Mouse (Mus musculus) hindbrain, embryonic 11.5 days (tissue): ENCODE measurements around the gene Lrrc49. TPM values are rescaled to one million over a fixed set of nuclear protein-coding genes. Genes with fewer than 3 reads are reported as not detected.

Experiments
- ATAC-seq: fragments of 200-750 bp; cut with Nextera tagmentation; 2 replicates; pipeline ENCODE4 v1.8.0; 2017; ENCODE audit warnings: mild to moderate bottlenecking, moderate TSS enrichment, moderate library complexity; ENCODE audit not compliant: low FRiP score
- DNase-seq: peaks from one replicate; pipeline ENCODE4 v3.0.0-alpha.2; 2015; ENCODE audit warnings: low spot score
- H3K27ac ChIP-seq: fragments of 300-500 bp; sonication (generic); 2 replicates; pipeline ENCODE4 v1.5.1; 2014; ENCODE audit warnings: mild to moderate bottlenecking, low read depth, low read length
- H3K27me3 ChIP-seq: fragments of 300-500 bp; sonication (generic); 2 replicates; pipeline ENCODE4 v1.6.1; 2014; ENCODE audit warnings: mild to moderate bottlenecking, low read length, moderate library complexity, mixed read lengths; ENCODE audit not compliant: control insufficient read depth, insufficient read depth
- H3K36me3 ChIP-seq: fragments of 300-500 bp; sonication (generic); 2 replicates; pipeline ENCODE4 v1.6.1; 2014; ENCODE audit warnings: mild to moderate bottlenecking, low read length, moderate library complexity, mixed read lengths; ENCODE audit not compliant: control insufficient read depth, insufficient read depth
- H3K4me1 ChIP-seq: fragments of 300-500 bp; sonication (generic); replicated peaks from 2 replicates; pipeline ENCODE4 v1.6.1; 2014; ENCODE audit warnings: low read length, mixed read lengths; ENCODE audit not compliant: control insufficient read depth, insufficient read depth
- H3K4me2 ChIP-seq: fragments of 300-500 bp; sonication (generic); replicated peaks from 2 replicates; pipeline ENCODE4 v1.6.1; 2014; ENCODE audit warnings: mild to moderate bottlenecking, low read depth, low read length
- H3K4me3 ChIP-seq: fragments of 300-500 bp; sonication (generic); 2 replicates; pipeline ENCODE4 v1.5.1; 2014; ENCODE audit warnings: low read depth, low read length
- H3K9ac ChIP-seq: fragments of 300-500 bp; sonication (generic); 2 replicates; pipeline ENCODE4 v1.6.1; 2014; ENCODE audit warnings: low read depth, low read length
- H3K9me3 ChIP-seq: fragments of 300-500 bp; sonication (generic); 2 replicates; pipeline ENCODE4 v1.6.1; 2016; ENCODE audit warnings: low read length; ENCODE audit not compliant: control insufficient read depth
- WGBS: fragments of 180-500 bp; shearing (Covaris S2); extraction: QIAGEN DNeasy Blood & Tissue Kit; methylation state at CpG from one replicate; pipeline ENCODE4 v1.1.7; 2014; 5-methylcytosine and 5-hydroxymethylcytosine counted together
- polyA plus RNA-seq: library from polyadenylated mRNA; unstranded; fragments of >200 nt; fragmentation: Nextera tagmentation; extraction: Ambion mirVana; gene quantifications from 2 replicates; pipeline ENCODE4 v1.2.1, GENCODE M21; 2014

The Lrrc49 gene
- polyA plus RNA-seq, 1 experiment from 2014 or later: 60.5 TPM

- H3K9me3 ChIP-seq: no peaks in the 10 kb centered on the region
- no peaks in the 10 kb centered on the region for H3K36me3 ChIP-seq
- H3K4me3 ChIP-seq: no peak overlapping the region
- no peaks in the 10 kb centered on the region for H3K27me3 ChIP-seq
- ATAC-seq (no peak), DNase-seq (no peak)
- 82% methylated on average over 7 of the region's 7 CpGs for WGBS
- 0 out of 2 replicates have a peak overlapping the region, but pooled peaks have one; percentile 17 for H3K27ac ChIP-seq
- H3K4me2 ChIP-seq: no peak overlapping the region
- H3K9ac ChIP-seq: no peak overlapping the region
- H3K4me1 ChIP-seq: no peaks in the 10 kb centered on the region
These were observed 61.6 kb downstream of the Lrrc49 start for GRCm38 (mm10) chr9:60626311-60626791.

GRCm38 (mm10) chr9:60625895-60626294, 62.1 kb downstream of the Lrrc49 start:
- Histone ChIP-seq H3K27ac (no peak overlapping the region), H3K9ac (no peak overlapping the region), H3K4me3 (no peak overlapping the region), H3K4me1 (no peaks in the 10 kb centered on the region), H3K9me3 (no peaks in the 10 kb centered on the region), H3K4me2 (no peak overlapping the region), H3K36me3 (no peaks in the 10 kb centered on the region), H3K27me3 (no peaks in the 10 kb centered on the region)
- no peak for DNase-seq
- 80% methylated on average over 1 of the region's 2 CpGs for WGBS
- no peak for ATAC-seq

GRCm38 (mm10) chr9:60616946-60617345, 71.0 kb downstream of the Lrrc49 start:
- DNase-seq (no peak), ATAC-seq (no peak)
- no peak overlapping the region for H3K9ac ChIP-seq
- H3K36me3 ChIP-seq: no peaks in the 10 kb centered on the region
- H3K4me3 ChIP-seq: no peak overlapping the region
- no peak overlapping the region for H3K27ac ChIP-seq
- H3K4me1 ChIP-seq: no peaks in the 10 kb centered on the region
- 74% methylated on average over 9 of the region's 9 CpGs for WGBS
- no peaks in the 10 kb centered on the region for H3K9me3 ChIP-seq
- H3K4me2 ChIP-seq: no peak overlapping the region
- no peaks in the 10 kb centered on the region for H3K27me3 ChIP-seq

DNA sequence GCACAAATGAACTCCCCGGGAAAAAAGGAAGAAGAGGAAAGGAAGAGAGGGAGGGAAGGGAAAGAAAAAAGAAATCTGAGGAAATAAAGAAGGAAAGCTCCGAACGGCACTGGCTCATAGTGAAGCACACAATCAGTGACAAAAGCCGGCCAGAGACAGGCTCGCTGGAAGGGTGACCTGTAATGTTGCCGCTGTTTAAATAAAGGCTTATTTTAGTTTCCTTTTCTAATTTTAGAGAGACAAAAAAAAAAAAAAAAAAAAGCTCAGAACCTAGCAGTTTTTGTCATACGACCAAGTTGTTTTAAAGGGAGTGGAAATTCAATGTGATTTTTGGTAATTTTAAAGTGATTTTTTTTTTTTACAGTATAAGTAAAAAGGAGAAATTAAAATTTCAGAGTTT, 71.6 kb downstream of the Lrrc49 start:
- Histone ChIP-seq H3K4me3 (no peak overlapping the region), H3K4me2 (no peak overlapping the region), H3K36me3 (no peaks in the 10 kb centered on the region), H3K27ac (no peak overlapping the region), H3K27me3 (no peaks in the 10 kb centered on the region), H3K4me1 (no peaks in the 10 kb centered on the region), H3K9me3 (no peaks in the 10 kb centered on the region), H3K9ac (no peak overlapping the region)
- WGBS: 87% methylated on average over 7 of the region's 7 CpGs
- DNase-seq (no peak), ATAC-seq (no peak)

- Histone ChIP-seq H3K4me1 (no peaks in the 10 kb centered on the region), H3K27me3 (no peaks in the 10 kb centered on the region), H3K9ac (no peak overlapping the region), H3K4me2 (no peak overlapping the region), H3K36me3 (no peaks in the 10 kb centered on the region), H3K27ac (no peak overlapping the region), H3K4me3 (no peak overlapping the region), H3K9me3 (no peaks in the 10 kb centered on the region)
- WGBS: 97% methylated on average over 2 of the region's 2 CpGs
- ATAC-seq: no peak
- DNase-seq: no peak
These were observed 75.7 kb downstream of the Lrrc49 start for GRCm38 (mm10) chr9:60612260-60612659.

GRCm38 (mm10) chr9:60610194-60610593, 77.8 kb downstream of the Lrrc49 start:
- Histone ChIP-seq H3K9me3 (no peaks in the 10 kb centered on the region), H3K36me3 (no peaks in the 10 kb centered on the region), H3K9ac (no peak overlapping the region), H3K27ac (no peak overlapping the region), H3K4me2 (no peak overlapping the region), H3K27me3 (no peaks in the 10 kb centered on the region), H3K4me1 (no peaks in the 10 kb centered on the region), H3K4me3 (no peak overlapping the region)
- no peak for DNase-seq
- ATAC-seq: no peak
- WGBS: 64% methylated on average over 13 of the region's 13 CpGs

DNA sequence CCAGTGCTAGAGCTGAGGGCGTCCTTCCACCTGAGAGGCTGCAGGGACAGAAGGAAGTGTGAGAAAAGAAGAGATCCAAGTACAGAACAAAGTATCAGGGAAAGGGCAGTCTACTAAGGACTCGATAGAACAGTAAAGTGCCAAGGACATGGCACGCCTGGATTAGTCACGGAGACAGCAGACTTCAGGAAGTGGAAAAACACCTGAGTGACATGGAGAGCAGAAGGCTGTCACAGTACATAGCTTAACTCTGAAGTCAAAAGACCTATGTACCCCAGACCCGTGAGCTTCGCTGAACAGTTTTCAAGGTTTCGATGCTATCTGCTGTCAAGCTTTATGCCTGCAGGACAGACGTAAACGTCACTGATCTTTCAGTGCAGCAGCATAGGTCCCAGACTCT, 79.1 kb downstream of the Lrrc49 start:
- no peaks in the 10 kb centered on the region for H3K4me1 ChIP-seq
- H3K9me3 ChIP-seq: no peaks in the 10 kb centered on the region
- H3K4me3 ChIP-seq: no peak overlapping the region
- H3K27ac ChIP-seq: no peak overlapping the region
- H3K9ac ChIP-seq: no peak overlapping the region
- no peak for ATAC-seq
- no peaks in the 10 kb centered on the region for H3K27me3 ChIP-seq
- no peaks in the 10 kb centered on the region for H3K36me3 ChIP-seq
- WGBS: 90% methylated on average over 9 of the region's 9 CpGs
- DNase-seq: no peak
- H3K4me2 ChIP-seq: no peak overlapping the region

GRCm38 (mm10) chr9:60608086-60608485, 79.9 kb downstream of the Lrrc49 start:
- ATAC-seq (no peak), DNase-seq (no peak)
- H3K27me3 ChIP-seq: no peaks in the 10 kb centered on the region
- no peak overlapping the region for H3K4me3 ChIP-seq
- 83% methylated on average over 3 of the region's 3 CpGs for WGBS
- no peak overlapping the region for H3K9ac ChIP-seq
- no peak overlapping the region for H3K4me2 ChIP-seq
- H3K4me1 ChIP-seq: no peaks in the 10 kb centered on the region
- no peaks in the 10 kb centered on the region for H3K9me3 ChIP-seq
- H3K27ac ChIP-seq: no peak overlapping the region
- H3K36me3 ChIP-seq: no peaks in the 10 kb centered on the region

GRCm38 (mm10) chr9:60604971-60605370, 83.0 kb downstream of the Lrrc49 start:
- Histone ChIP-seq H3K9me3 (no peaks in the 10 kb centered on the region), H3K36me3 (no peaks in the 10 kb centered on the region), H3K9ac (no peak overlapping the region), H3K27ac (no peak overlapping the region), H3K4me1 (no peaks in the 10 kb centered on the region), H3K27me3 (no peaks in the 10 kb centered on the region), H3K4me2 (no peak overlapping the region), H3K4me3 (no peak overlapping the region)
- no peak for ATAC-seq
- no peak for DNase-seq
- WGBS: 78% methylated on average over 2 of the region's 2 CpGs
